Mouse (Mus musculus): ENCODE data around the gene Elovl6.

Gene Elovl6

DNA sequence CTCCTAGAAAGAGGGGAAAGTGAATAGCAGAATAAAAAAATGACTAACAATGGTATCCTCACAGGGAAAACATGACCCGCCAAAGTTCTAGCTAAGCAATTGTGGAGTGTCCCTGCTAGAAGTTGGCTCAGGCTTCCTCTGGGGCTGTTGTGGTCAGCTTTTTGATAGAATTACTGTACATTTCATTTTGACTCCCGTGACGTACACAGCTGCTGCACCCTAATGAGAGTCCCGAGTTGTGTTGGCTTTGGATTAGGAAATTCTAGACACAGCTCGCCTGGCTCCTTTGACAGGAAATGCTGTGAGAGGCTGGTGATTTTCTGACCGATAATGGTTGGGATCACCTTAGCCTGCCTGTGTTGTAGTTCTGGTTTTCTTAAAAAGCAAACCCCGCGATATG is 79.5 kb downstream of the Elovl6 start:
- DNase-seq (ENCODE audit: low spot score in 2 of 2): no peak

DNA sequence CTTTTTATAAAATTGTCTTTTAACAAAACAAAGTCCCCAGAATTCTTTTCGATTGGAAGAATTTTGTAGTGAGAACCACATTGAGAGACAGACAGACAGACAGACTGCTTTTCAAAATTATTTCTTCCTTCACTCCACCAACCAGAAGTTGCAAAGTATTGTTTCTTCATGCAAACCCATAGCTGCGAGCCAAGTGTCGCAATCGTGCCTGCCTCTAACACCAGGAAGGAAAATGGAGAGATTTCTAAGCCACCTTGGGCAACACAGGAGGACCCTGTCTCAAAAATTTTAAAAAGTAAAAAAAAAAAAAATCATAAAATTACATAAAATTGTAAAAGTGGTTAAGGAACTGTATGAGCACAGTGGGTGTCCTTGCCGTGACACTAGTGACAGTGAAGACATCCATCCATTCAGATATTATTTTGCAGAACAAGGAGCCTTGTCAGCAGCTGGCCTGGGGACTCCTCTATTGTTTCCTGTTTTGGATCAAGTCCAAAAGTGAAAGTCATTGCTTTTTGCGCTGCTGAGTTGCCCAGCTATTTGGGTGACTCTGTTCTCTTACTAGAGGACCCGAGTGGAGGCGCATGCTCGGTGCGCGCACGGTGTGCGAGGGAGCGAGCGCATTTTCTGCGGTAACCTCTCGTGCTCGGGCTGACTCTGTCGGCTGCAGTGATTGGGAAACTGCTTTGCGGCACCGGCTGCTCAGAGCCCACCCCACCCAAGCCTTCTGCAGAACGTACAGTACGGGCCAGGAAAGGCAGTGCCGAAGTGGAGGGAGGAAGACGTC is 80.3 kb downstream of the Elovl6 start:
- DNase-seq (ENCODE audit: low spot score in 2 of 2): no peak

DNA sequence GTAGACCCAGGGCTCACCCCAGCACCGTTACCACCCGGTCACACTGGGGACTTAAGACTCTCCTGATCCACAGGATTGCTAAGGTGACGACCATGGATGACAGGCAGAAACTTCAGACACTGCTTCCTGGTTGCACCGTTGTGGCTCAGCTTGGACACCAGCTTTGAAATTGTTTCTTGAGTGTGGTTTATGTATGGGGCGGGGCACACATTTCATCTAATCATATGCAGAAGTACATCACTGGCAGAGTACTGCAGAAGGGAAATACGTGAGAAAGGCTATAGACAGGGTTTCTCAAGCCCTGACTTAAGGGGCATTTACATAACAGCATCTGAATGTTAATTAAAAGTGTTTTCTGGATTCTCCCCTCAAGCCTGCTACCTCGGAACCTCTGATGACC is 81.6 kb downstream of the Elovl6 start:
- DNase-seq (ENCODE audit: low spot score in 2 of 2): no peak

DNA sequence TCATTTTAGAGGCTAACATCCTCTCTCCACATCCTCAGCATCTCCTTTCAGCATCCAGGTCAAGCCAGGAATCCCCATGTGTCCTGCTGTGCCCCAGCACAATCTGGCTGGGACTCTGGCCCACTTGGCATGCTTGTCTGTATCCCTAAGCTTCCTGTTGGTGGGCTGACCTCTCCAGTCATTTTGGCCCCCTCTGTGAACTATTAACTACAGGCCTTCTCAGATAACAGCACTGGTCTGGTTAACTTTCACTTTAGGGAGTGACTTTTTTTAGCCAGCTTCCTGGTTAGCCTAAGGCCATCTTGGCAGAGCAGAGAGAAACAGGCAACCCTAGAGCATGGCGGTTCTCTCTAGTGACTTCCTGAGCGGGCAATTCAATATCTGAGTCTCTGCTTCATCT is 82.1 kb downstream of the Elovl6 start:
- no peak for DNase-seq (ENCODE audit: low spot score in 2 of 2)

DNA sequence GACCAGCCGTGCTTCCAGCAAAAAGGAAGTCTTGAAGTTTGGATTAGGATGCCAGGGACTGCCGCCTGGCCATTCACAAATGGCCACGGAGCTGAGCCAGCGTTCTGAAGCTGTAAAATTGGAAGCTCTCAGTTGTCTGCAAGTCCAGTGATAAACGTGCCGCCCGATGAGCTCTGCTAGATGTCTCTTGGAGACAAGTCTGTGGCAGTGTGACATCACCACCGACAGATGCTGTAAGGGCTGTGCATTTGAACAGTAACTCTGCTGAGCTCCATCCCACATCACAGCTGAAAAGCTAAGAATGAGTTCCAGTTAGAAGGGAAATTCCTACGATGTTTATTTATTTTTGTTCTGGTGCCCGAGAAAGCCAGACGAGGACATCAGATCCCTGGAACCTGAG is 85.3 kb downstream of the Elovl6 start:
- DNase-seq (ENCODE audit: low spot score in 2 of 2): no peak

DNA sequence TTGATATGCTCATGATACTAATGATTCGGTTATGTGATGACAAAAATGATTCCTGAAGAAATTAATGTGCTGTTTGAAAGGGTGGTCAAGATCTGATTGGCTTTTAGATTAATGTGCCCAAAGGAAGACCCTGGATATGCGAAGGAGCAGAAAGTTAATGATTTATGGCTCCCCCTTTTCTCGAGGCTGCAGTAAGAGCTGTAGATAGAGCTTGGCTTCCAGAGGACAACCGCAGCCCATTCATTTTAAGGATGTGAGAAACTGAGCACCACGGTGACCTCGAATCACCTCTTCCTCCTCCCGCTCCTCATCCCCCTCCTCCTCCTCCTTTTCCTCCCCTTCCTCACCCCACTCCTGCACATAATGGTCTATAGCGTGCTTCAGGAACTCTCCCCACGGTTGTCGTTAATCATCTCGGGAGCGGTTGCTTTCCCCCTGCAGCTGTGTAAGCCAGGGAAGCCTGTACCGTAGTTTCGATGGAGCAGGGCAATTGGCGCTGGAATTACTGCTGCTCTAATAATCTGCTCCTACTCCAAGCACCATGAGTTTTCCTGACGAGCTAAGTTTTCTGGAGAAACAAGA is 87.1 kb downstream of the Elovl6 start:
- DNase-seq (ENCODE audit: low spot score in 2 of 2): no peak

DNA sequence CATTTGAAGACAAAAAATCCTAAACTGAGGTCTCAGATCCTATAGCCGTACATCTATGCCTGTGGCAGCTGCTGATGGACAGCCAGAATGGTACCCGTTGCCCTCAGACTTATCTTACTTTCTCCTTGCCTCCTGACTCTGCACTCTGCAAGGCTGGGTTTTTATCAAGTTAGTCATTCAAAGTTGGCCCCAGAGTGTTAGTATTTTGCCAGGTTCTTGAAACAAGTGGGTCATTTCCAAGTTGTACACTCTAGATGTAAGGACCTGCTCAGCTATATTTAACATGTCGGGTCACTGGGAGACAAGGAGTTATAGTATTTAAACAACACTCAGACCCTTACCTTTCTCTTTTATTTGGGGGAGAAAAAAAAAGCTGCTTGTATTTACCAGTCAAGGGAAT is 88.6 kb downstream of the Elovl6 start:
- DNase-seq (ENCODE audit: low spot score in 2 of 2): no peak

DNA sequence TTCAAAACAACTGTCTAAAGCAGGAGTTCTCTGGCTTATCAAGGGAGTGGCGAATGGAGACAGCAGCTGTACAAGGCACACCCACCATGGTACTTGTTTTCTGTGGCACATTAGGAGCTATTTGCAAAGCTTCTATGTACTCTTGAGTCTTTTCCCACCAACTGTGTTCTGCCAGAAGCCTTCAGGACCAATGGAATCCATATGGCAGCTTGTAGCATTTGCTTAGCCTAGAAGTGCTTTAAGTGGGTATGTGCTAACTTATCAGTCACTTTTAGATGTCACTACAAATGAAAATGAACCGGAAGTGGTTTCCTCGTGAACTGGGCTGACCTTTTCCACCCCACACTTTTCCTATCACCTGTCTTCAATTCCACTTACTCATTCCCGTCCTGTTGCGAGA is 89.1 kb downstream of the Elovl6 start:
- DNase-seq (ENCODE audit: low spot score in 2 of 2): no peak

DNA sequence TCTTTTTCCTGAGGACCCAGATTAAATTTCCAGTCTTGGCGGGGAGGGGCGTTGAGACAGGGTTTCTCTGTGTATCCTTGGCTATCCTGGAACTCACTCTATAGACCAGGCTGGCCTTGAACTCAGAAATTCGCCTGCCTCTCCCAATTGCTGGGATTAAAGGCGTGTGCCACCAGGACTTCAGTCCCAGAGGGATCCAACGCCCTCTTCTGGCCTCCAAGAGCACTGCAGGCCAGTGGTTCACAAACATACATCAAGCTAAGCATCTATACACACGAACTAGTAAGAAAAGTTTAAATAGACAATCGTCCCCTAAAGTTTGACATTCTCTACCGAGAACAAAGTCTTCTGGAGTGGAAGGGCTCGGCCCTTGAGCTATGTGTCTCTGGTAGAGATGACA is 90.0 kb downstream of the Elovl6 start:
- DNase-seq (ENCODE audit: low spot score in 2 of 2): no peak

DNA sequence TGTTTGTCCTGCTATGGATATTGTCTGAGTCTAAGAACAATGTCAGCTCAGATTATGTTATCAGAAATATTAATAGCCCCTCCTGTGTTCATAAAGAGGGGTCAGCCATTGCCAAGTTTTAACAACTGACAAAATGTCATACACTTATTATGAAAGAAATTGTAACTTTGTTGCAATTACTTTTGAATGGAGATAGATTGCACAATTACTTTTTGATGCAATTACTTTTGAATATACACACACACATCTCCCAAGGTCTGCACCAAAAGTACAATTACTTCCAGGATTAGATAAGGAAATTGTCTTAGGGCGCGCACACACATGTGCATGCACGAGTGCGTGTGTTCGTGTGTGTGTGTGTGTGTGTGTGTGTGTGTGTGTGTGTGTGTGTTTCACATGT is 90.5 kb downstream of the Elovl6 start:
- DNase-seq (ENCODE audit: low spot score in 2 of 2): no peak

DNA sequence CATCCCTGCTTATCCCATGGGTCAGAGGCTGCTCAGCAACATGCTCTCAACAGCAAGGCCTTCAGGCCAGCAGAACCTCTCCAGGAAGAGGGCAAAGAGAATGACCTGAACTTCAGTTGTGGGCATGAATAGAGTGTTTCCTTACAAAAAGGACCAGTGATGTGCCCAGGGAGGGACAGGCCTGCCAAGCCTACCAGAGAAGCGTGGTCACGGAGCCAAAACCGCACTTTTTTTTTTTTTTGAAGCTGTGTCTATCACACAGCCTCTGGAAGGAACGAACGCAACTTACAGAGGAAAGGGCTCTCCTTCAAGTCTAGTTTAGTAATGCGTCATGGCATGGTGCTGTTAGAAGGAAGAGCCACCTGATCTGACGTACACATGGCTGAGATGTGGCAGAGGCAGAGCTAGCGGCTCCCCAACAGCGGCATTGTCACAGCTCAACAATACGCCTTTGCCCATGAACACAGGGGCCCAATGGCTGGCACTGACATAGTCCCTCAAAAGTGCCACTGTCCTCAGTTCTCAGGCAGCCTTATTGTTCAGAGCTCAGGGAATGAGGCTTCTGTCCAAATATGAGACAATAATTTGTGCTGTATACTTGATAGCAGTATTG is 92.1 kb downstream of the Elovl6 start:
- peak in 1 of 2 experiments; percentile 44 for DNase-seq (ENCODE audit: low spot score in 2 of 2)

DNA sequence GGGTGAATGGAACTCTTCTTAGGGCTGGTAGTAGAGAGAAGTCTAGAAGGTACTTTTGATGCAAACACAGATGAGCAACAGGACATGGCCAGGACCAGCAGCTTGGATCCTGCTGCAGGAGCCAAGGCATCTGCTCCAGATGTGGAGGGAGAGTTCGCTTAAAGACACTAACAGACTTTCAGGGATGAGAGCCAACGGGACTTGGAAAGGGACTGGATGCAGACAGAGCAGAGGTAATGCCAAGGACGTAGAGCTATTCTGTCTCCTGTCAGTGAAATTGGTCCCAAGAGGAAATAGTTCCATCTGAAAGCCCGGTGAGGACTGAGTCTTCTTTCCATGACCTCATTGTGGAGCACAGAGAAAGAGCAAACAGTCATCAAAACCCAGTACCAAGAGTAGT is 95.1 kb downstream of the Elovl6 start:
- DNase-seq (ENCODE audit: low spot score in 2 of 2): no peak

DNA sequence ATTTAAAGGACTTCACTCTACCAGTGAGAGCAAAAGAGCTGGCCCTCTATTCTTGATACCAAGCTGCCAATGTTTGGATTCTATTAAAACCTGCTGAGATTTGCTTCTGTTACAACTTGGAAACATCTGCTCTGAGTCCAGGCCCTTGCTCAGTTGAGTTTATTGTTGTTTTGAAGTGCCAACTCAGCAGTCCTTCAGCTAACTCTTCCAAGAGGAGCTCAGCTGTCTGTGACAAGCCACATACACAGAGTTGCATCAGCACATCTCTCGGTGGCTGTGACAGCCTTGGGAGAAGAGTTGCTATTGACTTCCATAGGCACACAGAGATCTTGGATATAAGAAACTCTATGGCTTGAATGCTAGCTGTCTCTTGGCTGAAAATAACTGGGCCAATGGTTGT is 98.9 kb downstream of the Elovl6 start:
- no peak for DNase-seq (ENCODE audit: low spot score in 2 of 2)

DNA sequence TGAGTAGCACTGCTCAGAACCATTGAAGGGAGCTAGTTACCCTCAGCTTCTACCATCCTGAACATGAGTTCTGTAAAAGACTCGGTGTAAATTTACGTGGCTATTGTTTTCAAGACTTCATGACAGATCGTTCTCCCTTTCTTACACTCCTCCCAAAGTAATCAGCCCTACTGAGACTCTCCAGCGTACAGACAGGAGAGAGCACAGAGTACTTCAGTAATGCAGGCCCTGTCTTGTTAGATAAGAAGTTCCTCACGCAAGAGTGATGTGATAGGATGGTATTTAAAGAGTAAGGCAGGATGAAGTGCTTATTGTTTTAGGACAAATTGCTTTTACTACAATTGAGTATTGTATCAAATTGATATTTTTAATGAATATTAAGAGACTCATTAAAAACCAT is 99.7 kb downstream of the Elovl6 start:
- no peak for DNase-seq (ENCODE audit: low spot score in 2 of 2)

DNA sequence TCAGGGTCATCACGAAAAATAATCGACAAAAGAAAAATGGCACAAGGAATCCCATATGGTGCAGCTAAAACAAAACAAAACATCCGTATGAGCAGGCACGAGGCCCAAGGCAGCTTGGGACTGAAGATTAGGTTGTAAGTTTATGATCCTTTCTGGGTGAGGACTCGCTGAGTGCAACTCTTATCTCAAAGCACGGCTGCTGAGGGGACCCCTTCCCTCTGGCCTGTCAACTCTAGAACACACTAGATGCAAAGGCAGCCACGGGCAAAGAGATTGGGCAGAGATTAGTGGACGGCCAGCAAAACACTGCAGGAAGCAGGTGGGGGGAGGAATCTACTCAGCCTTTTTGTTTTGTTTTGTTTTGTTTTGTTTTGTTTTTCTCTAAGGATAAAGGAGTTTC is 101.4 kb downstream of the Elovl6 start:
- no peak for DNase-seq (ENCODE audit: low spot score in 2 of 2)

DNA sequence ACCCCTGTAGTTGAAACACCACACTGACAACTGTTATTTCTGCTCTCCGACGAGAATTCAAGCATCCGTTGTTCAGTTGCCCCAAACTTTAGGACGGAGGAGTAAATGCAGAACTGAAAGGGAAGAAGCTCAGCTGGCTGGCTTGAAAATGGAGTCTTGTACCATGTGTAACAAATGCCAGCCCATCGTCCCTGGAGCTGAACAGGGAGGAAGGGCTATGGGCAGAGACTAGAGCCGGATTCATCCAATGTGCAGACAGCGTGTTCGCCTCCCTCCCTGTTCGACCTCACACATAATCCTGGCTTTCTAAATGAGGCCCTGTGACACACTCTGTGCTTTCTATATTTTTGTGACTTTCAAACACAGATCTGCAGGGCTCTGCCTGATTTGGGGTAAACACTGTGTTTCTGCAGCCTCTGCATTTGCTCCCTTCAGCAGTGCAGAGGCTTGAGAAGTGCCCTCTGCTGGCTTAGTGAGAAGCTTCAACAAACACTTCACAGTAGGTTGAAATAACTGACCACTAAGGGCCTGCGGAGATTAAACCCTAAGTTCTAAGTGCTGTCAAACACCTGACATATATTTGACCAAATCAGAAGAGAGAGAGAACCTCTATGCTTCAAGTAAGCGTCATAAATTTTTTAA is 102.2 kb downstream of the Elovl6 start:
- peak in 1 of 2 experiments; percentile 64 for DNase-seq (ENCODE audit: low spot score in 2 of 2)

DNA sequence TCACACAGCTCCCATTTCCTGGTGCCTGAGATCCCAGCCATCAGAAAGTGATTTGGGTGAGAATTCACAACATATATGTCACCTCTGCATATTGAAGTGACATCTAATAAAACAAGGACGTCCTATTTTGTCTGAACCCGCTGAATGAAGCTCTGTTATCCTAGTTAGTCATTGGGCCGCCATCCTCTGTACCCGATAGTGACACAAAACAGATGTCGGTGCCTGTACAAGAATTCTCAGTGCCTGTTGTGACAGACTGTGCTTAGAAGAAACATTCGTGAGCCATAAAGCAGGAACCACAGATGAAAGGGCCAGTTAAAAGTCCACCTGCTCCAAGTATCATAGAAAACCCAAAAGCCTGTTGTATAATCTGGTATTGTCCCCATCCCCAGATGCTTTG is 105.3 kb downstream of the Elovl6 start:
- DNase-seq (ENCODE audit: low spot score in 2 of 2): no peak

DNA sequence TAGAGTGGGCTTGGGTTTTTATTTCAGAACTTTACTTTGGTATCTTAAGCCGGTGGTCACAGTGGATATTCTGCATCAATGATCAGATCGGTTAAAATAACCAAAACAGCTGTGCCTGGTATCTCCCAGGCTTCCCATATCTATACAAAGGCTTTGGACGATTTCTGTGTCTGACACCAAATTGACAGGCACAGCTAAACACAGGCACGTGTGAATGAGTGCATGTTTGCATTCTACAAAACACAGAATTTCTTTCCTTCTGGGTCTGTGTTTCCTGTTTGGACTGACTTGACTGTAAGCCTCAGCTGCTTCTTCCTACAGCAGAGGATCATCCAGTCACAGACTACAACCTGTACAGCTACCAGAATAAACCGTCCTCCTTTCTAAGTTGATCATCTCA is 107.5 kb downstream of the Elovl6 start:
- no peak for DNase-seq (ENCODE audit: low spot score in 2 of 2)

DNA sequence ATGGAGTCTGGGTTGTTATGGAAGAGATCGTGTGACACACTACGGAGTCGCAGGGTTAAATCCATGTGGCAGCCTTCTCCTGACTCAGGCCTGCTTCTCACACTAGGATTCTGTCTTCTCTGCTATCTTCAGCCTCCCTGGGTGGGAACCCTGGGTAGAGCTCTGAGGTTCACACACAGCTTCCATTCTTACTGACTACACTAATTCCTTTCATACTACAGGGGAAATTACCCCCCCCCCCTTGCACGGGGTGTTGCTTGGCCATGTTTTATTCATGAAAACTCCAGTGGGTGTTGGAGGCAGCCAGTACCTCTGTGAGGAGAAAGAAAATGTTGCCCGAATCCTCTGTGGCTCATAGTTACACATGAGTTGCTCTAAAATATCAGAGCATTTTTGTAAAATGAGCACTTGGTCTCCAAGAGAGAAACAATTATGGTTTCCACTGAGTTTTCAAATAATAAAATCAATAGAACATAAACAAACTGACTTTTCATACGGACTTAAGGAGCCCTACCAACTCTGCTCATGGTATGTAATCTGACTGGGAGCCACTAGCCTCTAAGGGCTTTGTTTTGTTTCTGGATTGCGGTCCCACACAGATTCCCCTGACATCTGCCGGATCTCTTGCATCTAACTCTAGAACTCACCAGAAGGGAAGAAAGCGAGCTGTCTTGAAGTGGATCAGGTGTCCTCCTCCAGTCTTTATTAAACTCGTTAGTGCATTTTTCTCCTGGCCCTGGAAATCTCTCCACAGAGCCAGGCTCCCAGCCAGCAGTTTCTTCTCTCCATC is 108.3 kb downstream of the Elovl6 start:
- peak; percentile 40 to 59 for DNase-seq (ENCODE audit: low spot score in 2 of 2)

DNA sequence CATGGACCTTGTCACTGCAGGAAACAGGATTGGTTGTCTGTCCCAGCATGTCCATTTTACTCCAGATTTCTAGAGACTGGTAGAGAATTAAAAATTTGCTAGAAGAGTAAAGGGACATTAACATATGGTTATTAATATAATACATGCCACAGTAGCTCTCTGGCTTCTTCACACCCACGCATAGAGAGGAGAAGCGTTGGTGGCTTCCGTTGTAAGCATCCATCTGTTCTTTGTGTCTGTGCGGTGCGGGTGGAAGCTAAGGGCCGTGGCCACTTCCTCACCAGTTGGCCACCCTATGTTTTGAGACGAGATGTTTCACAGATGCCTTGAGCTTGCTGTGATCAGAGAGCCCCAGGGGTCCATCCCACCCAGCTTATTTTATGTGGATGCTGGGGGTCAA is 109.5 kb downstream of the Elovl6 start:
- peak in 1 of 2 experiments; percentile 46 for DNase-seq (ENCODE audit: low spot score in 2 of 2)

DNA sequence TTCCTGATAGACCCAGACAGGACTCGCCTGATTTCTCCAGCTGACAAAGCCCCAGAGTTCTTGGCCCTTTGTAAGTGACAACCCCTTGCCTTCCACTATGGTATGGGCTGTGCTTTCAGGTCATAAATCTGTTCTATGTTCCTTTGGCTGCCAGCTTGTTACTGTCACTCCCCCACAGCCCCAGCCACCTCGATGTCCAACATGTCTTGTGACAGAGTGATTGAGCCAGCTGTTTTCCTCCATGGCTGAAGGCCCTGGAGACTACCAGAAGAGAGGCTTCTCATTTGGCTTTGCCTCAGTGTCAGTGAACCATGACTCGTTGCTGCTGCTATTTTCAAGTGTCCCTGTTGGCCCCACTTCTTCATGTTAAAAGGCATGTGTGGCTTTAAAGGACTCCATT is 113.3 kb downstream of the Elovl6 start:
- no peak for DNase-seq (ENCODE audit: low spot score in 2 of 2)

DNA sequence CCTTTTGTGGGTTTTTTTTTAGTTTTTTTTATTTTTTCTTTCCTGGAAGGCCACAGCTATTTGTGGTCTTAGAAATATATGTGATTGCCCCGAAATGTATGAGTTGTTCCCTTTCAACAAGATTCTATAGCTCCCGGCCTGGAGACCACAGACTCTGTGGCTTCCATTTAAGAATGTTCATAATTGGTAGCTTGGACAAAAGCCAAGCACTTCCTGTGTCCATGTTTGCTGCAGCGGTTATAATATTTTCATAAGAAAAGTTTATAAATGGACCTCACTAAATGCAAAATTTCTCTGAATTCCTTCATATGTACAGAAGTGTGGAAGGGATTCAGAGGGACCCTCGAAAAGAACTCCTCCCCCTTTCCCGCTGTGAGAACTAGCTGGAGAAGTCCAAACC is 114.6 kb downstream of the Elovl6 start:
- DNase-seq (ENCODE audit: low spot score in 2 of 2): no peak
